Mouse (Mus musculus): ENCODE results near the gene Ripply3.

DNA sequence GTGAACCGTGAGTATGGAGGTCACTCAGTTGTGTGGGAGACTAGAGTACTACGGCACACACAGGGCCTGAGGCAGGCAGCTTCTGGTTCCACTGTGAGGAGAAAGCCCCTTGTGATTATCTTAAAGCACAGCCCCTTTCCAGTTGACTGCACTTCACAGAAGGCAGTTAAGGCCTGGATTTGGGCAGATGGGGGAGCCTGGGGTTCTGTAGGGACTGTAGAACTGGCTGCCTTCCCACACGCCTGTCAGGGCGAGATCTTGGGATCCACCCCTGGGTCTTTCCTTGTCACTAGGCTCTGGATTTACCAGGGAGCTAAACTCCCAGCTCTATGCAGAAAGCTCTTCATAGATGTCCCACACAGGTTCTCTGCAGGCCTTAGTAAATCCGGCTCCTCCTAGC is 2.2 kb downstream of the Ripply3 start:
- no peak for TF ChIP-seq CTCF (conservative IDR thresholded peaks at IDR 0.05 in 1 of 2, IDR thresholded peaks at IDR 0.05 in 1 of 2; ENCODE audit: low read depth in 2 of 2, low read length in 2 of 2)
- TF ChIP-seq NELFE (IDR thresholded peaks at IDR 0.05; ENCODE audit: low read depth, low read length) = no peak
- no peak for TF ChIP-seq ETS1 (conservative IDR thresholded peaks at IDR 0.05; ENCODE audit: low read depth, low read length)
- TF ChIP-seq USF2 (conservative IDR thresholded peaks at IDR 0.05; ENCODE audit: low read depth, low read length) = no peak
- TF ChIP-seq HCFC1 (IDR thresholded peaks at IDR 0.05; ENCODE audit: low read depth, low read length) = no peak

Data from CH12.LX (cell line).